Mouse (Mus musculus): ENCODE measurements around the gene Sv2a. TPM values are rescaled to one million over a fixed set of nuclear protein-coding genes. Genes with fewer than 3 reads are reported as not detected.

Gene Sv2a
- polyA plus RNA-seq, 1 experiment from 2014 or later: 91.6 TPM

- Histone ChIP-seq H3K4me3 (replicated peaks; ENCODE audit: low read depth, low read length) (peak overlapping the region; percentile 53), H3K9me3 (ENCODE audit: control insufficient read depth, low read length) (no peaks in the 10 kb centered on the region), H3K27ac (replicated peaks; ENCODE audit: low read depth, low read length) (peak overlapping the region; percentile 94), H3K36me3 (ENCODE audit: control insufficient read depth, insufficient read depth, low read length) (no peaks in the 10 kb centered on the region), H3K4me2 (ENCODE audit: low read length) (peak overlapping the region; percentile 60), H3K4me1 (ENCODE audit: control insufficient read depth, insufficient read depth, low read length) (peaks cover 22% of the 10 kb centered on the region), H3K27me3 (ENCODE audit: control insufficient read depth, insufficient read depth, low read length) (no peaks in the 10 kb centered on the region), H3K9ac (replicated peaks; ENCODE audit: low read length) (peak overlapping the region; percentile 61)
- ATAC-seq (ENCODE audit: low FRiP score, low TSS enrichment): no peak
- WGBS: 13% methylated on average over 9 of the region's 9 CpGs
- no peak for DNase-seq
Observed at GRCm38 (mm10) chr3:96221640-96222038, 40.7 kb downstream of the Sv2a start.

GRCm38 (mm10) chr3:96222774-96223173, 41.8 kb downstream of the Sv2a start:
- H3K9ac ChIP-seq (replicated peaks; ENCODE audit: low read length): no peak overlapping the region
- H3K36me3 ChIP-seq (ENCODE audit: control insufficient read depth, insufficient read depth, low read length): no peaks in the 10 kb centered on the region
- H3K27ac ChIP-seq (replicated peaks; ENCODE audit: low read depth, low read length): no peak overlapping the region
- H3K4me1 ChIP-seq (ENCODE audit: control insufficient read depth, insufficient read depth, low read length): peaks cover 22% of the 10 kb centered on the region
- no peaks in the 10 kb centered on the region for H3K27me3 ChIP-seq (ENCODE audit: control insufficient read depth, insufficient read depth, low read length)
- 0 out of 2 replicates have a peak overlapping the region, but pooled peaks have one; percentile 60 for H3K4me2 ChIP-seq (ENCODE audit: low read length)
- no peaks in the 10 kb centered on the region for H3K9me3 ChIP-seq (ENCODE audit: control insufficient read depth, low read length)
- no peak for DNase-seq
- WGBS: 82% methylated on average over 4 of the region's 4 CpGs
- no peak for ATAC-seq (ENCODE audit: low FRiP score, low TSS enrichment)
- H3K4me3 ChIP-seq (replicated peaks; ENCODE audit: low read depth, low read length): no peak overlapping the region

- H3K36me3 ChIP-seq (ENCODE audit: control insufficient read depth, insufficient read depth, low read length): no peaks in the 10 kb centered on the region
- DNase-seq (no peak), ATAC-seq (ENCODE audit: low FRiP score, low TSS enrichment) (no peak)
- H3K27me3 ChIP-seq (ENCODE audit: control insufficient read depth, insufficient read depth, low read length): no peaks in the 10 kb centered on the region
- no peak overlapping the region for H3K4me2 ChIP-seq (ENCODE audit: low read length)
- no peaks in the 10 kb centered on the region for H3K9me3 ChIP-seq (ENCODE audit: control insufficient read depth, low read length)
- WGBS: 3% methylated on average over 2 of the region's 2 CpGs
- H3K4me1 ChIP-seq (ENCODE audit: control insufficient read depth, insufficient read depth, low read length): peaks cover 22% of the 10 kb centered on the region
- H3K9ac ChIP-seq (replicated peaks; ENCODE audit: low read length): no peak overlapping the region
- no peak overlapping the region for H3K4me3 ChIP-seq (replicated peaks; ENCODE audit: low read depth, low read length)
- no peak overlapping the region for H3K27ac ChIP-seq (replicated peaks; ENCODE audit: low read depth, low read length)
Observed at GRCm38 (mm10) chr3:96225421-96225820, 44.5 kb downstream of the Sv2a start.

GRCm38 (mm10) chr3:96226695-96227648, 46.0 kb downstream of the Sv2a start:
- Histone ChIP-seq H3K9me3 (ENCODE audit: control insufficient read depth, low read length) (no peaks in the 10 kb centered on the region), H3K36me3 (ENCODE audit: control insufficient read depth, insufficient read depth, low read length) (no peaks in the 10 kb centered on the region), H3K9ac (replicated peaks; ENCODE audit: low read length) (0 out of 2 replicates have a peak overlapping the region, but pooled peaks have one; percentile 2), H3K4me1 (ENCODE audit: control insufficient read depth, insufficient read depth, low read length) (peaks cover 11% of the 10 kb centered on the region), H3K27me3 (ENCODE audit: control insufficient read depth, insufficient read depth, low read length) (no peaks in the 10 kb centered on the region), H3K4me2 (ENCODE audit: low read length) (no peak overlapping the region), H3K4me3 (replicated peaks; ENCODE audit: low read depth, low read length) (no peak overlapping the region), H3K27ac (replicated peaks; ENCODE audit: low read depth, low read length) (no peak overlapping the region)
- DNase-seq (no peak), ATAC-seq (ENCODE audit: low FRiP score, low TSS enrichment) (no peak)
- WGBS: 83% methylated on average over 8 of the region's 8 CpGs

GRCm38 (mm10) chr3:96228828-96229227, 47.9 kb downstream of the Sv2a start:
- H3K4me3 ChIP-seq (replicated peaks; ENCODE audit: low read depth, low read length): no peak overlapping the region
- no peak overlapping the region for H3K9ac ChIP-seq (replicated peaks; ENCODE audit: low read length)
- H3K36me3 ChIP-seq (ENCODE audit: control insufficient read depth, insufficient read depth, low read length): no peaks in the 10 kb centered on the region
- no peaks in the 10 kb centered on the region for H3K27me3 ChIP-seq (ENCODE audit: control insufficient read depth, insufficient read depth, low read length)
- WGBS: 71% methylated on average over 2 of the region's 2 CpGs
- H3K9me3 ChIP-seq (ENCODE audit: control insufficient read depth, low read length): no peaks in the 10 kb centered on the region
- DNase-seq (no peak), ATAC-seq (ENCODE audit: low FRiP score, low TSS enrichment) (no peak)
- H3K4me1 ChIP-seq (ENCODE audit: control insufficient read depth, insufficient read depth, low read length): 0 out of 2 replicates have a peak, but pooled peaks cover 7% of the 10 kb centered on the region
- no peak overlapping the region for H3K4me2 ChIP-seq (ENCODE audit: low read length)
- H3K27ac ChIP-seq (replicated peaks; ENCODE audit: low read depth, low read length): no peak overlapping the region

DNA sequence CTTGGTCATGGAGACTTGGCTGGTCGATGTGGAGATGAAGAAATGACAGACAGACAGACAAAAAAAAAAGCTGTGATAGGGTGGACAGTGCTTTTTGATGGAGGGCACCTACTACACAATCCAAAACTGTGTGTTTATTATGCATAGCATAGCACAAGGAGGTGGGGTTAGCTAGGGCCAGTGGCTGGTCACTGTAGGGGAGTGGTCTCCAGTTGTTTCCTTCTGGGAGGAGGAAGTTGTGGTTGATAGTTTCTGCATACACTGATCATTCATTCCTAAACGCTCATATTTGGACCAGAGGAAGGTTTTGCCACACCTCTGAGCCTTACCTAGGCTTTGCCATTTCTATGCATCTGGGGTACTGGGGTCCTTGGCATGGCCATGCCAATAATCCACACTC, 49.5 kb downstream of the Sv2a start:
- Histone ChIP-seq H3K4me3 (replicated peaks; ENCODE audit: low read depth, low read length) (no peak overlapping the region), H3K36me3 (ENCODE audit: control insufficient read depth, insufficient read depth, low read length) (no peaks in the 10 kb centered on the region), H3K9ac (replicated peaks; ENCODE audit: low read length) (no peak overlapping the region), H3K4me2 (ENCODE audit: low read length) (no peak overlapping the region), H3K4me1 (ENCODE audit: control insufficient read depth, insufficient read depth, low read length) (0 out of 2 replicates have a peak, but pooled peaks cover under 1% of the 10 kb centered on the region), H3K27me3 (ENCODE audit: control insufficient read depth, insufficient read depth, low read length) (no peaks in the 10 kb centered on the region), H3K27ac (replicated peaks; ENCODE audit: low read depth, low read length) (no peak overlapping the region), H3K9me3 (ENCODE audit: control insufficient read depth, low read length) (no peaks in the 10 kb centered on the region)
- WGBS: 75% methylated on average over 2 of the region's 2 CpGs
- DNase-seq (no peak), ATAC-seq (ENCODE audit: low FRiP score, low TSS enrichment) (no peak)

DNA sequence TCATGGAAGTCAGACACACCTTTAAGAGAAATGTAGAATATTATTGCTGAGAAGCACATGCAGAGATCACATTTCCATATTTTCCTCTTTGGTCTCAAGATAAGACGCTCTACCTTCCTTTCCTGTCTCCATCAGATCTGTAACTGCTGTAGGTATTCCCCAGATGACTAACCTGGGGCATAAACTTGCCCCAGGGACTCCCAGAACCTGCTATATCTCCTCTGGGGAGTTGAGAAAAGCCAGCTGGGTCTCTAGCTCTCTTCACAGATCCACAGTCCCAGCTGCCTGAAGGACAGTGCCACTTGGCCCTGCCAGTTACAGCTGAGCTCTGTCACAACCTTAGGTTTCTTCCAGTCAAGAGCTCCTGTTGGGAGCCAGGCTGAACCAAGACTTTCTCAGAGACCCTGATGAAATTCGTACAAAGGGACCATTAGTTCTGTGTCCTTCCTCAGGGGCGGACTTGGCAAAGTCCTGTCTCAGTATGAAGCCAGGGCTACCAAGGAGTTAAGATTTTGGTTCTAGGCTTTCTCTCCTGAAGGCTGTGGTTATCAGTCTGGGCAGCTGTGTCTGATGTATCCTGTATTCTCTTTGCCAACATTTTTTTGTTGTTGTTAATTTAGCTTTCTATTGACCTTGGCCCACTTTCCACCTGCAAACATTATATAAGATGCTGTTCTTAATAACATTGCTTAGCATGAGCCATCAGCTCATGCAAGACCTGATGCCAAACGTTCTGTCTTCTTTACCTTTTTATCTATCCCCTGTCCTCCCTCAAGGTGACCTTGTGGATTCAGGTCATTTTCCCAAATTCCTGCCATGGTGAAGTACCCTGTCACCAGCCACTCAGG, 50.2 kb downstream of the Sv2a start:
- H3K4me3 ChIP-seq (replicated peaks; ENCODE audit: low read depth, low read length): no peak overlapping the region
- H3K4me1 ChIP-seq (ENCODE audit: control insufficient read depth, insufficient read depth, low read length): no peaks in the 10 kb centered on the region
- WGBS: 78% methylated on average over 4 of the region's 4 CpGs
- no peak for DNase-seq
- no peak for ATAC-seq (ENCODE audit: low FRiP score, low TSS enrichment)
- no peak overlapping the region for H3K27ac ChIP-seq (replicated peaks; ENCODE audit: low read depth, low read length)
- H3K9ac ChIP-seq (replicated peaks; ENCODE audit: low read length): no peak overlapping the region
- no peak overlapping the region for H3K4me2 ChIP-seq (ENCODE audit: low read length)
- no peaks in the 10 kb centered on the region for H3K36me3 ChIP-seq (ENCODE audit: control insufficient read depth, insufficient read depth, low read length)
- H3K9me3 ChIP-seq (ENCODE audit: control insufficient read depth, low read length): no peaks in the 10 kb centered on the region
- no peaks in the 10 kb centered on the region for H3K27me3 ChIP-seq (ENCODE audit: control insufficient read depth, insufficient read depth, low read length)

DNA sequence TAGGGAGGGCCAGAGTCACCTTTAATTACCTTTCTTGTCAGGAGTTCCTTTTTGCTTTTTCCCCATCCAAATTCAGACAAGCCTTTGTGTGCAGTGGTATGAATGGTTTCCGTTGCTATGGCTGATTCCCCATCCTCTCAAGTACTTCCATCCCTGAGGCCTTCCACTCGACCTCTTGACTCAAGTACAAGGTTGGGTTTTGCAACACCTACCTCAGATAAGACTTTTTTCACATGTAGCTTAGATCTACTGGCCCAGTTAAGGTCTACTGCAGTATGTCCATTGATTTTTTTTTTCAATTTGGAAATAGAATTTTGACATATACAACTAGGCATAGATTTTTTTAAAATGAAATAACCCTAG, 50.8 kb downstream of the Sv2a start:
- H3K4me1 ChIP-seq (ENCODE audit: control insufficient read depth, insufficient read depth, low read length): no peaks in the 10 kb centered on the region
- H3K36me3 ChIP-seq (ENCODE audit: control insufficient read depth, insufficient read depth, low read length): no peaks in the 10 kb centered on the region
- H3K9me3 ChIP-seq (ENCODE audit: control insufficient read depth, low read length): no peaks in the 10 kb centered on the region
- H3K27me3 ChIP-seq (ENCODE audit: control insufficient read depth, insufficient read depth, low read length): no peaks in the 10 kb centered on the region
- 52% methylated on average over 2 of the region's 2 CpGs for WGBS
- no peak overlapping the region for H3K27ac ChIP-seq (replicated peaks; ENCODE audit: low read depth, low read length)
- no peak overlapping the region for H3K9ac ChIP-seq (replicated peaks; ENCODE audit: low read length)
- DNase-seq (no peak), ATAC-seq (ENCODE audit: low FRiP score, low TSS enrichment) (no peak)
- no peak overlapping the region for H3K4me2 ChIP-seq (ENCODE audit: low read length)
- no peak overlapping the region for H3K4me3 ChIP-seq (replicated peaks; ENCODE audit: low read depth, low read length)

All from midbrain, embryonic 14.5 days (tissue).